Mouse (Mus musculus) lung, postnatal 0 days (tissue): ENCODE results near the gene Ggta1.

Experiments used
- CTCF ChIP-seq: IDR thresholded peaks from 2 replicates; pipeline ENCODE4 v1.5.1; 2016; ENCODE audit warnings: antibody characterized with exemption, mild to moderate bottlenecking
- EP300 ChIP-seq: IDR thresholded peaks from 2 replicates; pipeline ENCODE4 v1.6.1; 2016; ENCODE audit warnings: antibody characterized with exemption, mild to moderate bottlenecking, control low read depth

DNA sequence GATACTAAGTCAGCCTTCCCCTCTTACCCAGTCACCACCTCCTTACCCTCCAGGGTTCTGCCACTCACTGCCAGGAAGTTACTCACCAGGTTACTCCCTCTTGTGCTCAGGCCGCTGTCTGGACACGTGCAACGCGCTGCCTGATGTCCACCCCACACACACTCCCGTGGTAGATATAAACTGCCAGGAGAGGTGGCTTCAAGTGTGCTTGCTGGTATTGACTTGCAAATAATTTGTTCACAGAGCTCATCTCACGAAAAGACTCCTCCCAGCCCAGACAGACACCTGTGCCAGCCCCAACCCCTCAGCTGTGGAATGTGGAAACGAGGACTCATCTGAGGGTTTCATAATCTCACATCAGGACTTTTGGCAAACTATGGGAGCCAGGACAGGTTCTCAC is 17.4 kb downstream of the Ggta1 start:
- no peak for TF ChIP-seq CTCF
- TF ChIP-seq EP300, result no peak
